In genomic region chr15:83664722-83665121, GRCm38 (mm10) we compare ENCODE assay signal across 8 mouse cellular contexts.
DNase-seq lines count a peak whose midpoint lies in the region; ATAC-seq lines count a peak whose summit lies in the region.
"Had no signal": no experiment of that assay in that cellular context is flagged by ENCODE, and none has a peak within 500 bp of the region (broad histone marks: within the 10 kb centered on the region; RNA-seq: fewer than 3 reads in every experiment).

No protein-coding gene starts in this region.

- H3K27ac ChIP-seq in midbrain, embryonic 11.5 days (ENCODE audit: low read depth, low read length), result no peak overlapping the region
- H3K27ac ChIP-seq: neural tube, embryonic 12.5 days had no signal

- H3K27me3 ChIP-seq in midbrain, embryonic 11.5 days (ENCODE audit: control insufficient read depth, insufficient read depth, low read length), result peaks cover 14% of the 10 kb centered on the region; the same call in 1 of the 2 replicates

- H3K4me3 ChIP-seq in midbrain, embryonic 11.5 days (ENCODE audit: low read depth, low read length), result no peak overlapping the region
- H3K4me3 ChIP-seq: neural tube, embryonic 12.5 days had no signal

- WGBS in midbrain, embryonic 11.5 days, result 56% methylated on average over 5 of the region's 5 CpGs

- intact Hi-C loops in heart, postnatal 25 days (cut with DNase I), result loop anchor here (1.0 kb wide), 2 partner anchors 62 to 95 kb away; no protein-coding TSS in a partner anchor

- ATAC-seq in midbrain, embryonic 11.5 days (ENCODE audit: low FRiP score), result no peak

- no peaks in the 10 kb centered on the region for H3K9me3 ChIP-seq in midbrain, embryonic 11.5 days (ENCODE audit: control insufficient read depth, low read length)
- H3K9me3 ChIP-seq: neural tube, embryonic 12.5 days had no signal

- no peak overlapping the region for H3K9ac ChIP-seq in midbrain, embryonic 11.5 days (ENCODE audit: low read length)
- H3K9ac ChIP-seq: neural tube, embryonic 12.5 days had no signal

- peak; percentile 79 for DNase-seq in MN1 (ENCODE audit: low spot score)
- DNase-seq in adrenal gland, adult 8-10 months, result peak; percentile 54
- DNase-seq in embryo, embryonic 11 days, result peak; percentile 76
- DNase-seq in heart, postnatal 25 days (ENCODE audit: low spot score), result peak; percentile 36
- DNase-seq in layer of hippocampus, postnatal 36 days, result peak; percentile 28 to 34
- peak; percentile 87 for DNase-seq in midbrain, embryonic 11.5 days (ENCODE audit: low spot score, missing footprints)
- DNase-seq in thymus, postnatal 4 days, result peak; percentile 25

- no peak overlapping the region for H3K4me2 ChIP-seq in midbrain, embryonic 11.5 days
- H3K4me2 ChIP-seq: neural tube, embryonic 12.5 days had no signal

- no peaks in the 10 kb centered on the region for H3K36me3 ChIP-seq in midbrain, embryonic 11.5 days (ENCODE audit: control insufficient read depth, insufficient read depth, low read length)
- H3K36me3 ChIP-seq: neural tube, embryonic 12.5 days had no signal

- H3K4me1 ChIP-seq in midbrain, embryonic 11.5 days (ENCODE audit: control insufficient read depth, insufficient read depth, low read length), result peaks cover 22% of the 10 kb centered on the region

Comparison
In these comparisons a context has a peak if more than half of its experiments do, and no peak if none do; other contexts are left out.
1. DNase-seq: peak in every context shown above with its lines; median percentile 87 in midbrain, embryonic 11.5 days; 79 in MN1; 76 in embryo, embryonic 11 days; 54 in adrenal gland, adult 8-10 months; 36 in heart, postnatal 25 days; 31 in layer of hippocampus, postnatal 36 days; 25 in thymus, postnatal 4 days.